Mouse (Mus musculus): ENCODE measurements around the gene Kcng3. TPM values are rescaled to one million over a fixed set of nuclear protein-coding genes. Genes with fewer than 3 reads are reported as not detected.

Gene Kcng3
- polyA plus RNA-seq, 1 experiment, result 1.3 TPM

- Histone ChIP-seq H3K9me3 (replicated peaks; ENCODE audit: control insufficient read depth, insufficient read depth, low read length, poor library complexity, severe bottlenecking) (no peaks in the 10 kb centered on the region; the same call in 1 of the 2 replicates), H3K27ac (ENCODE audit: insufficient read depth, low read length) (peak overlapping the region; percentile 4; the same call in 1 of the 2 replicates), H3K9ac (ENCODE audit: low read depth, poor library complexity, severe bottlenecking) (peak overlapping the region; percentile 59), H3K36me3 (ENCODE audit: control insufficient read depth, insufficient read depth, low read length, poor library complexity, severe bottlenecking) (no peaks in the 10 kb centered on the region), H3K4me3 (ENCODE audit: low read depth, low read length) (no peak overlapping the region), H3K4me1 (ENCODE audit: control insufficient read depth, insufficient read depth, low read length) (peaks cover 2% of the 10 kb centered on the region), H3K27me3 (ENCODE audit: control insufficient read depth, insufficient read depth, low read length, poor library complexity, severe bottlenecking) (no peaks in the 10 kb centered on the region)
- TF ChIP-seq CTCF (IDR thresholded peaks at IDR 0.05; ENCODE audit: low read depth, low read length) (no peak), EP300 (IDR thresholded peaks at IDR 0.05; ENCODE audit: insufficient read depth, low read depth, low read length) (no peak), POLR2A (IDR thresholded peaks at IDR 0.05; ENCODE audit: insufficient read depth, low read length) (no peak)
Observed at GRCm38 (mm10) chr17:83650932-83651682, 19.4 kb upstream of the Kcng3 start.

GRCm38 (mm10) chr17:83649986-83650385, 18.3 kb upstream of the Kcng3 start:
- Histone ChIP-seq H3K9ac (ENCODE audit: low read depth, poor library complexity, severe bottlenecking) (no peak overlapping the region), H3K9me3 (replicated peaks; ENCODE audit: control insufficient read depth, insufficient read depth, low read length, poor library complexity, severe bottlenecking) (no peaks in the 10 kb centered on the region; the same call in 1 of the 2 replicates), H3K36me3 (ENCODE audit: control insufficient read depth, insufficient read depth, low read length, poor library complexity, severe bottlenecking) (no peaks in the 10 kb centered on the region), H3K4me3 (ENCODE audit: low read depth, low read length) (no peak overlapping the region), H3K27me3 (ENCODE audit: control insufficient read depth, insufficient read depth, low read length, poor library complexity, severe bottlenecking) (no peaks in the 10 kb centered on the region), H3K27ac (ENCODE audit: insufficient read depth, low read length) (no peak overlapping the region), H3K4me1 (ENCODE audit: control insufficient read depth, insufficient read depth, low read length) (no peaks in the 10 kb centered on the region)
- no peak for TF ChIP-seq CTCF (IDR thresholded peaks at IDR 0.05; ENCODE audit: low read depth, low read length)
- no peak for TF ChIP-seq POLR2A (IDR thresholded peaks at IDR 0.05; ENCODE audit: insufficient read depth, low read length)

GRCm38 (mm10) chr17:83647413-83647812, 15.7 kb upstream of the Kcng3 start:
- Histone ChIP-seq H3K36me3 (ENCODE audit: control insufficient read depth, insufficient read depth, low read length, poor library complexity, severe bottlenecking) (no peaks in the 10 kb centered on the region), H3K9ac (ENCODE audit: low read depth, poor library complexity, severe bottlenecking) (no peak overlapping the region), H3K27ac (ENCODE audit: insufficient read depth, low read length) (no peak overlapping the region), H3K27me3 (ENCODE audit: control insufficient read depth, insufficient read depth, low read length, poor library complexity, severe bottlenecking) (no peaks in the 10 kb centered on the region), H3K4me3 (ENCODE audit: low read depth, low read length) (no peak overlapping the region), H3K9me3 (replicated peaks; ENCODE audit: control insufficient read depth, insufficient read depth, low read length, poor library complexity, severe bottlenecking) (no peaks in the 10 kb centered on the region; the same call in 1 of the 2 replicates), H3K4me1 (ENCODE audit: control insufficient read depth, insufficient read depth, low read length) (no peaks in the 10 kb centered on the region)
- TF ChIP-seq EP300 (IDR thresholded peaks at IDR 0.05; ENCODE audit: insufficient read depth, low read depth, low read length), result no peak
- TF ChIP-seq CTCF (IDR thresholded peaks at IDR 0.05; ENCODE audit: low read depth, low read length), result no peak
- TF ChIP-seq POLR2A (IDR thresholded peaks at IDR 0.05; ENCODE audit: insufficient read depth, low read length), result no peak

GRCm38 (mm10) chr17:83646425-83647163, 14.9 kb upstream of the Kcng3 start:
- H3K4me1 ChIP-seq (ENCODE audit: control insufficient read depth, insufficient read depth, low read length), result no peaks in the 10 kb centered on the region
- H3K9me3 ChIP-seq (replicated peaks; ENCODE audit: control insufficient read depth, insufficient read depth, low read length, poor library complexity, severe bottlenecking), result no peaks in the 10 kb centered on the region; the same call in 1 of the 2 replicates
- H3K36me3 ChIP-seq (ENCODE audit: control insufficient read depth, insufficient read depth, low read length, poor library complexity, severe bottlenecking), result no peaks in the 10 kb centered on the region
- H3K9ac ChIP-seq (ENCODE audit: low read depth, poor library complexity, severe bottlenecking), result no peak overlapping the region
- no peaks in the 10 kb centered on the region for H3K27me3 ChIP-seq (ENCODE audit: control insufficient read depth, insufficient read depth, low read length, poor library complexity, severe bottlenecking)
- no peak overlapping the region for H3K4me3 ChIP-seq (ENCODE audit: low read depth, low read length)
- TF ChIP-seq EP300 (IDR thresholded peaks at IDR 0.05; ENCODE audit: insufficient read depth, low read depth, low read length) (no peak), CTCF (IDR thresholded peaks at IDR 0.05; ENCODE audit: low read depth, low read length) (no peak), POLR2A (IDR thresholded peaks at IDR 0.05; ENCODE audit: insufficient read depth, low read length) (no peak)
- H3K27ac ChIP-seq (ENCODE audit: insufficient read depth, low read length), result no peak overlapping the region

GRCm38 (mm10) chr17:83645226-83645808, 13.6 kb upstream of the Kcng3 start:
- H3K4me3 ChIP-seq (ENCODE audit: low read depth, low read length), result no peak overlapping the region
- TF ChIP-seq EP300 (IDR thresholded peaks at IDR 0.05; ENCODE audit: insufficient read depth, low read depth, low read length) (no peak), CTCF (IDR thresholded peaks at IDR 0.05; ENCODE audit: low read depth, low read length) (peak; percentile 57)

More at GRCm38 (mm10) chr17:83645226-83645808, 13.6 kb upstream of the Kcng3 start:
- H3K9ac ChIP-seq (ENCODE audit: low read depth, poor library complexity, severe bottlenecking), result no peak overlapping the region
- H3K9me3 ChIP-seq (replicated peaks; ENCODE audit: control insufficient read depth, insufficient read depth, low read length, poor library complexity, severe bottlenecking), result no peaks in the 10 kb centered on the region; the same call in 1 of the 2 replicates
- no peak overlapping the region for H3K27ac ChIP-seq (ENCODE audit: insufficient read depth, low read length)
- no peaks in the 10 kb centered on the region for H3K4me1 ChIP-seq (ENCODE audit: control insufficient read depth, insufficient read depth, low read length)
- H3K27me3 ChIP-seq (ENCODE audit: control insufficient read depth, insufficient read depth, low read length, poor library complexity, severe bottlenecking), result no peaks in the 10 kb centered on the region
- no peaks in the 10 kb centered on the region for H3K36me3 ChIP-seq (ENCODE audit: control insufficient read depth, insufficient read depth, low read length, poor library complexity, severe bottlenecking)
